Mouse (Mus musculus) thymus, postnatal 10 days (tissue): ENCODE measurements around the gene Rimbp2.

Experiments
- DNase-seq, 2 experiments: peaks; one replicate each; pipeline ENCODE4 v3.0.0; 2021; ENCODE audit warnings: low spot score in 2 of 2

Gene Rimbp2

DNA sequence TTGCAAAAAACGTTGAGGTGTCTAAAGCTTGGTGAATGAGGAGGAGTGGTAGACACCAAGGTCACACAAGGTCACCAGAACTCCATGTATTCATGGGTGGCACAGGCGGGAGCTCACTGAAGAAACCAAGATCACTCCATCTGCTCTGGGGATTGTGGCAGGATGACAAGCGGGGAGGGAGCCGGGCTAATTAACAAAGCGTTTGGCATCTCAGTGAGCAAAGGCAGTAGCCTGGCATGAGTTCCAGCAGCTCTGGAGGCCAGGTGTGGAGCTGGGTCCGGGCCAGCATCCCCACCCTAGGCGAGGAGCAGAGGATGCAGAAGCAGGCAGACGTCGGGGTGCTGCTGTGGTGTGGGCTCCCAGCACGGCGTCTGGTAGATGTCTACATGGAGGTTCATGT, 108.3 kb downstream of the Rimbp2 start:
- DNase-seq = no peak

DNA sequence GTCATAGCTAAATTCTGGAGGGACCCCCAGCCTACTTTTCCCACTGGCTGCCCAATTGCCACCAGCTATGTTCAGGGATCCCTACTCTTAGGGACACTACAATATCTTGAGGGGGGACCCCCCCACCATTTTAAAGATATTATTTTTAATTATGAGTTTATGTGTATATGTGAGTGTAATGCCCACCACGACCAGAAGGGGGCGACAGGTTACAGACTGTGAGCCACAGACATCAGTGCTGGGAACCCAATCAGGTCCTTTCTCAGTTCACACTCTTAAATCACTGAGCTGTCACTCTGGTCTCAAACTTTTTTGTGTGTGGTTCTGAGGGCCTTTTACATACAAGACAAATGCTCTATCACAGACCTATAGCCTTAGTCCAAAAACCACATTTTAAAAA, 109.3 kb downstream of the Rimbp2 start:
- no peak for DNase-seq

DNA sequence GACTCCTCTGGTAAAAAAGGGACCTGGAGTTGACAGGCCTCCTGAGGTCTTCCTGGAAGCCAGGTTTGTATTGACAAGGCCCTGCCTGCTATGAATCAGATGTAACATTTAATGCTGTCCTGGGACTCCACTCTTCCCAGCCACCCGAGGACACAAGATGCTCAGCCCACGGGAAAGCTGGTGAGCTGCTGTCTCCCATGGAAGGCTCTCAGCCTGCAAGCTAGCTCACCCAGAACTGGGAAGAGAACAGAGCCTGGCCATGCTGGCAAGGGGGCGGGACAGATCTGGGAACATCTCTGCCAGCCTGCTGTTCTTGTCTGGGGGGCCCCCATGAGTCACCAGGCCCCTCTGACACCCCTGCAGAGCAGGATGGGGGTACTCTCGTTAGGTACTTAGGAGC, 111.7 kb downstream of the Rimbp2 start:
- DNase-seq = no peak

DNA sequence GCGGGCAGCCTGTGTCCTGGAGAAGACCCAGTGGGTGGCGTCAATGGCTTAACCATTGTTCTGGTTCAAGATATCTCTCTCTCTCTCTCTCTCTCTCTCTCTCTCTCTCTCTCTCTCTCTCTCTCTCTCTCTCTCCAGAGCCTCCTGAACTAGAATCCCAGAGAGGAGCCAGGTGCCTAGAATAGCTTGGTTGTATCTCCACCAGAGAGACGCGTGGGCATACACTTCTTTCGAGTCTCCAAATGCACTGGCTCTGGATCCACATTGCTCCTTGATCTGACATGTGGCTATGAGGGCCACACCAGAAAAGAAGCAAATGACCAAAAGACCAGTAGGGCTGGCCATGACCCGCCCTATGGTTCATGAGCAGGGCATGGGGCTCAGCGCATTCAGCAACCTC, 116.2 kb downstream of the Rimbp2 start:
- no peak for DNase-seq

DNA sequence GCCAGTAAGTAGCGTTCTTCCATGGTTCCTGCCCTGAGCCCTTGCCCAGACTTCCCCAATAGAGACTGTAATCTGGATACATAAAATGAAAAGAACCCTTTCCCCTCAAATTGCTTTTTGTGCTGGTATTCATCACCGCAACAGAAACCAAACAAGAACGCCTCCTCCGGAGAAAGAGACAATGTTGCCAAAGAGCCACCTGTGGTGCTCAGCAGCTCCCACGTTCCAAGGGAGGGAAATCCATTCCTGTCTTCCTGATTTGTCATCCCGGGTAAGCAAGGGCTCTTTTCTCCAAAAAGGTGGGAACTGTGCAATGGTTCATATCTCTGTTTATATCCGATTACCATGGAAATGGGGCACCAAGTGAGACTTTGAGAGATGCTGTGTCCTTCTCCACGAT, 119.2 kb downstream of the Rimbp2 start:
- no peak for DNase-seq

- DNase-seq = no peak
These were observed 130.4 kb downstream of the Rimbp2 start for GRCm38 (mm10) chr5:128822843-128823242.

DNA sequence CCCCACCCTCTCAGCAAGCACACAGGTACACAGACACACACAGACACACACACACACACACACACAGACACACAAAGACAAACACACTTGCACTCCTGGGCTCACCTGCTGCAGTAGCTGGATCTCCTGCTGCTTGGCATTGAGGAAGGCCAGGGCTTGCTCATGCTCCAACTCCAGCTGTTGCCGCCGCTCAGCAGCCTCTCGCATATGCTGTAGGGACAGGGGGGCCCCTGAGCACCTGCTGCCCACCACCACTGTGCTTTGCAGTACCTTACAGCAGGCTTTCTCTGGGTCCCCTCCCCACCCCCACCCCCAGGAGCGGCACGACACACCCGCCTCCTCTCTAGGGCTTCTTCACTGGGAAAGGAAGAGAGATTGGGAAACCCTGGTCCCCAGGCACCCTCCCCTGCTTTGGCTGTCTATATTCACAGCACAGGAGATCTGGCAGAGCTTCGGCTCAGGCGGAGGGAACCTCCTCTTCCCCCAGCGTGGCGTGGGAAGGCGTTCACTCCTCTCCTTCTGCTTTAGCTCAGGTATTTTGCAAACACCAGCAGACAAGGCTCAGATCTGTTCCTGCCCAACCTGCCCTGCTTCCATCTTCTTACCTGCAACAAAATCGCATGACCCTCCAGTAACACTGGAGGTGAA, 133.5 kb downstream of the Rimbp2 start:
- DNase-seq = no peak

- DNase-seq = no peak
These were observed 137.7 kb downstream of the Rimbp2 start for GRCm38 (mm10) chr5:128815629-128816028.

DNA sequence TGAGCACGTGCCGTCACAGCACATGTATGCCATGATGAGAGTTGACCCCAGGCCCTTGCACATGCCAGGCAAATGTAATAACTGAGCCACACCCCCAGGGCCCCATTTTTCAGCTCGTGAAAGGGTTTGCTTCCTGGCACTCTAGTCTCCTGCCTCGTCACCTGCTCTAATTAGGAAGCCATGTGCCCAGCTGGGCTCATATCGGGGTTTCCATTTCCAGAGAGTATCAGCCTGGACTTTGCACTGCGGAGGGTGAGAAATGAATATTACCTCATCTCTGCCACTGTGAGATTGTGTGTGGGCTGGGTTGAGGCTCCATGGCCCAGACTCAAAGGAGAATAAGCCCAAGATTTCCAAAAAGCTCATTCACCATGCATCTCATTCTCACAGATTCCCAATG, 138.2 kb downstream of the Rimbp2 start:
- DNase-seq = no peak

GRCm38 (mm10) chr5:128813121-128813520, 140.2 kb downstream of the Rimbp2 start:
- DNase-seq = peak in 1 of 2 experiments; percentile 9

DNA sequence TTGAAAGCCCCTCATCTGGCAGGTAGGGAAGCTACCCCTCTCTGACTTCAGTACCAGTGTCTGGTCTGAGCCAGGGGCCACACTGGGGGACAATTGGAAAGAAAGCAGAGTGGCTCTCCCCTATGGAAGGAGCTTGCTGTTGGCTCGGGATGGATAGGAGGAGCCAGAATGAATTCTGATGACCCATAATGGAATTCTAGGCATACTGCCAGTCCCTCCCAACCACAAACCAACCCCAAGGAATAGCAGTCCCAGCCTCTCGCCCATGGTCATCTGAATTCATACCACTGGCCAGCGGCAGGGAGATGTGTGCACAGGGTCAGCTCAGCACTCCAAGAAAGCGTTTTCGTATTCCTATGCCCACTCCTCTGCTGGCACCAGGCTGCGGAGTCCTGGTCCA, 141.9 kb downstream of the Rimbp2 start:
- DNase-seq = no peak

- no peak for DNase-seq
These were observed 143.3 kb downstream of the Rimbp2 start for GRCm38 (mm10) chr5:128810006-128810405.

- DNase-seq = peak in 1 of 2 experiments; percentile 11
These were observed 143.9 kb downstream of the Rimbp2 start for GRCm38 (mm10) chr5:128809406-128809805.

- no peak for DNase-seq
These were observed 144.6 kb downstream of the Rimbp2 start for GRCm38 (mm10) chr5:128808547-128809182.

- no peak for DNase-seq
These were observed 145.9 kb downstream of the Rimbp2 start for GRCm38 (mm10) chr5:128807408-128807807.

DNA sequence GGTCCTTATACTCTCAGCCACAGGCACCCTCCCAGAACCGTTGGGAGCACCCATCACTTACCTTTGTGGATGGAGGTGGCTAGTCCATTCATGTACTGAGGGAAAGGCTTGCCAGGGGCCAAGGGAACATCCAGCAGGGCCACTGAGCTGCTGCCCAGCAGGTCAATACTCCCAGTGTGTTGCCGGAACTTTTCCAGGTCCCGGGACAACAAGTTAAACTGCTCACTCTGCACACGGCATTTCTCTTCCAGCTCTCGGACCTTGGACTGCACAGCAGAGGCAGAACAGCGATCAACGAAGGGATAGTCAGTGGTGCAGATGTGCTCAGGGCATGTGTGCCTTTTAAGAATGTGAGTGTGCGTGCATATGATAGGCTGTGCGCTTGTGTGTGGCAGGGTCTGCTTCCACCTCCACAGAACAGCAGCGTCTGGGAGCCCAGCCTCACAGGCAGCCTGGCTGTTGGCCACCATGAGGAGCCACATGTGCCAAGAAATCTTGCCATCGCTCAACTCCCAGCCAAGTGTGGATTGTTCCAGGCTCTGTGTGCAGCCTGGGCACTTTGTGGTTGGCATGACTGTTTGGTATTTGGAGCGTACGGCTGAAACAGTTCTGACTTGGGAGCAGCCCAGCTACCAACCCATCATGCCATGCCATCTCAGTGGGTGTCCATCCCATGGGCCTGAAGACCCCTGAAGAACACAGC, 146.8 kb downstream of the Rimbp2 start:
- DNase-seq = no peak

GRCm38 (mm10) chr5:128805092-128805491, 148.2 kb downstream of the Rimbp2 start:
- no peak for DNase-seq

- DNase-seq = no peak
These were observed 152.7 kb downstream of the Rimbp2 start for GRCm38 (mm10) chr5:128800592-128800991.

DNA sequence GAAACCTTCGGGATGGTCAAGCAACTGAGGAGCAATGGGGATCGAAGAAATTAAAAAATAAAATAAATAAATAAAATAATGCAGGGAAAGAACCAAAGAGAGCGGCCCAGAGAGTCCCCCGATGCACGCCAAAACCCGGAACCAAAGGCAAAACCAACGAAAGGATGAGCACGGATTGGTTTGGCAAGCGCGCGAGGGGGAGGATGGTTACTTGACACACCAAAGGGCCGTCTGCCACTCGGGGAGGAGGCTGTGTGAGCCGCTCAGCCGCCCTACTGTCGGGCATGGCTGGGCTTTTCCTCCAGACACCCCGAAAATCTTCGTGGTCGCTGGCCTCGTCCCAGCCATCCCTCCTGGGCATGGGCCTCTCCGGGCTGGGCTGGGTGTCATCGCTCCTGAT, 171.7 kb downstream of the Rimbp2 start:
- no peak for DNase-seq

GRCm38 (mm10) chr5:128776386-128776785, 176.9 kb downstream of the Rimbp2 start:
- no peak for DNase-seq

DNA sequence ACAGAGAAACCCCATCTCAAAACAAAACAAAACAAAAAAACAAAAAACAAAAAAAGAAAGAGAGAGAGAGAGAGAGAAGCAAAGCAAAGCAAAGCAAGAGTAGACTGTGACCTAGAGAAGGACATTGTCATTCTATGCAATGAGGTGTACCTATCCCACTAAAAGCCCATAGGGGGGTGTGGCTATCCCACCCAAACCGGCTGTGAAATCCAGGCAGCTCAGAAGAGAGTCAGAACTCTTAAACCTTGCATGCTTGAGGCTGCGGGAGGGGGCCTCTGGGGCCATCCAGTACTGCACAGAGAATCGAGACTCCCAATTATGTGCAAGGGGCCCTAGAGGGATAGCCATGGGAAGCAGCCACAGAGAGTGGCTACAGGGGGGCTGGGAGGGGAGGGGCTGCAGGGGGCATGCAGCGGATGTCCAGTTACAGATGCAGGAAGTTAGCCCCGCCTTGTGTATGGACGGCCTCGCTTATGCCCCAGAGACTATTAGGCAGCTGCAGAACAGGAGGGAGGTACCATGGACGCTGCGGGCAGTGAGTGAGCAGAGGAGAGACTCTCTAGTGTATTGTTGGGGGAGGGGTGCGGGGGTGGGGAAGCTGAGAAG, 184.2 kb downstream of the Rimbp2 start:
- DNase-seq = no peak

DNA sequence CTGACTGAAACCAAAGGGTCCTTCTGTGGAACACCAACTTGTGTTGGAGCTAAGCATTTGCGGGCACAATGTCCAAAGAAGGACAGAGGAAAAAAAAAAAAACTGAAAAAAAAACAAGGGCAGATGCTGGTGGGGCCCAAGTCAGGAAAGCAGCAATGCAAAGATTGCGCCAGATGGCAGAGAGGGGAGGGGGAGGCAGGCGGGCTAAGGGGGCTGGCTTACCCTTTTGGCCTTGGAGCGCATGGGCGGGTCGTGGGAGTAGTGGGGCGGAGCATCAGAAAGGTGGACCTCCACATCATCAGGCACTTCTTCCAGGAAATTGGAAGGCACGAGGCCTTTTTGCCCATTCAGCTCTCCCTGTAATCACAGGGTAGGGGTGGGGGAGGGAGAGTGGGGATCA, 192.2 kb downstream of the Rimbp2 start:
- DNase-seq = no peak

DNA sequence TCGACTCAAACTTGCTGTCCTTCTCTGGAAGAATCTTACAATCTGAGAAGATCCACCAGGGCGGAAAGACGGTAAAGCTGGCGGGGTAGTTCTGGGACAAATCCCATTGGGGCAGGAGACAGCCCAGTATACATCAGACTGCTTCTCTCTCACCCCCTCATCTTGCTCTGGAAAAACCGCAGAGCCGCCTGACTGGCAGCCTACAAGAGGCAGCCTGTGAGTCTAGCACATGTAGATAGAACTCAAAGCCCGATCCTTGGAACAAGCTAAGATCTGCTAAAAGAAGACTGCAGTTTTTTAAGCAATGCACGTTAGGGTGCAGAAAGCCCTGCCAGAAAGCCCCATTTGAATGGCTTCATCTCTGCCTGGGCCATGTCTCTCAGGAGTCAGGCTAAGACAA, 207.0 kb downstream of the Rimbp2 start:
- no peak for DNase-seq
